Comparison of ENCODE assay signal across 7 mouse cellular contexts in the genomic region with DNA sequence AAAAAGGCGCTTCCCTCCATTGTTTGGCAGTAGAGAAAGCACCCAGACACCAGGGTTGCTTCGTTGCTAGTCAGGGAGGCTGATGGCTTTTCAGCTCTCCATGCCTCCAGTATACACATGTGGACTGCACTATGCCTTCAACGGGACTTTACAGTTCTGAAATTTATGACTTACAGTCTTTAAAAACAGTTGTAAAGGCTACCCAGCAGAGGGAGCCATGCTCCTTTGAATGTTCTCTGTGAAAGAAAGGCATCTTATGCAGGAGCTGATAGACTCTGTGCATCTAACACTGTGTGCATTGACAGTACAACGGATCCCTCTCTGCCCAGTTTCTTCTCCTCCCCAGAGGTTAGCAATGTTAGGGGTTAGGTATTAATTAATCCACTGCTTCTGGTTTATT. TPM values are rescaled to one million over a fixed set of nuclear protein-coding genes. Genes with fewer than 3 reads are reported as not detected.
DNase-seq lines count a peak whose midpoint lies in the region; ATAC-seq and TF ChIP-seq lines count a peak whose summit lies in the region.

No protein-coding gene starts in this region.

- no peak overlapping the region for H3K27ac ChIP-seq in hindbrain, embryonic 11.5 days (ENCODE audit: low read depth, low read length)
- H3K27ac ChIP-seq in liver, adult 2 months (replicated peaks; ENCODE audit: insufficient read depth, low read depth, low read length), result no peak overlapping the region

- H3K9me3 ChIP-seq in hindbrain, embryonic 11.5 days (ENCODE audit: control insufficient read depth, low read length), result no peaks in the 10 kb centered on the region

- H3K4me2 ChIP-seq in hindbrain, embryonic 11.5 days (replicated peaks; ENCODE audit: low read depth, low read length), result no peak overlapping the region

- H3K4me1 ChIP-seq in hindbrain, embryonic 11.5 days (replicated peaks; ENCODE audit: control insufficient read depth, insufficient read depth, low read length), result no peaks in the 10 kb centered on the region
- H3K4me1 ChIP-seq in liver, adult 2 months (ENCODE audit: control insufficient read depth, insufficient read depth, low read length), result peaks cover 4% of the 10 kb centered on the region; the same call in 1 of the 2 replicates

- ATAC-seq in hindbrain, embryonic 11.5 days (ENCODE audit: low FRiP score), result no peak
- peak; percentile 30; the same call in 1 of the 2 replicates for ATAC-seq in neutrophil, adult 5-6 weeks (ENCODE audit: extremely low read depth, insufficient number of reproducible peaks, low FRiP score, poor library complexity, severe bottlenecking)

- H3K4me3 ChIP-seq in hindbrain, embryonic 11.5 days (ENCODE audit: low read depth, low read length), result no peak overlapping the region
- no peak overlapping the region for H3K4me3 ChIP-seq in liver, adult 2 months (ENCODE audit: insufficient read depth, low read depth, low read length)

- DNase-seq in layer of hippocampus, adult 18-20 months (ENCODE audit: low spot score in 2 of 2), result peak; percentile 28 to 41
- DNase-seq in layer of hippocampus, adult 9-10 months (ENCODE audit: low spot score), result no peak
- peak; percentile 80 for DNase-seq in MN1 (ENCODE audit: low spot score)
- peak; percentile 16 to 30 for DNase-seq in cerebellum, postnatal 36 days
- peak; percentile 66 for DNase-seq in hindbrain, embryonic 11.5 days (ENCODE audit: low spot score)
- DNase-seq in liver, adult 2 months (ENCODE audit: extremely low read depth, low read depth, low spot score), result peak; percentile 55

- no peaks in the 10 kb centered on the region for H3K79me2 ChIP-seq in liver, adult 2 months (ENCODE audit: control insufficient read depth, insufficient read depth, low read length)

- no peaks in the 10 kb centered on the region for H3K27me3 ChIP-seq in hindbrain, embryonic 11.5 days (ENCODE audit: control insufficient read depth, insufficient read depth, low read length)
- no peaks in the 10 kb centered on the region for H3K27me3 ChIP-seq in liver, adult 2 months (ENCODE audit: control insufficient read depth, insufficient read depth, low read length)

- 67% methylated on average over 4 of the region's 4 CpGs for WGBS in hindbrain, embryonic 11.5 days
- WGBS in liver, adult 2 months, result 50% methylated on average over 4 of the region's 4 CpGs

- no peak overlapping the region for H3K9ac ChIP-seq in hindbrain, embryonic 11.5 days (ENCODE audit: low read depth, low read length)
- no peak overlapping the region for H3K9ac ChIP-seq in liver, adult 2 months (ENCODE audit: low read depth, low read length)

- no peak for TF ChIP-seq POLR2A in liver, adult 2 months (IDR thresholded peaks at IDR 0.05; ENCODE audit: extremely low read depth, insufficient read depth, low read length)

- no peaks in the 10 kb centered on the region for H3K36me3 ChIP-seq in hindbrain, embryonic 11.5 days (ENCODE audit: control insufficient read depth, insufficient read depth, low read length)
- H3K36me3 ChIP-seq in liver, adult 2 months (ENCODE audit: control insufficient read depth, insufficient read depth, low read length), result no peaks in the 10 kb centered on the region

- peak; percentile 25; the same call in 1 of the 2 replicates for TF ChIP-seq CTCF in liver, adult 2 months (IDR thresholded peaks at IDR 0.05; ENCODE audit: low read depth, low read length)

RNA-seq across cellular contexts. Expression of gene Depdc1b, which starts 30.9 kb away (rescaled TPM):
- under 1 TPM; 0.32 to 0.58 TPM for total RNA-seq in layer of hippocampus, adult 18-20 months (2021)
- 14.0 and 17.0 TPM in 2 replicates for polyA plus RNA-seq in hindbrain, embryonic 11.5 days (2014; fragmentation: Nextera tagmentation; extraction: Ambion mirVana)
- 0.28 and 0.40 TPM in 2 replicates for total RNA-seq in liver, adult 2 months (2014; rRNA removed)
- 0.14 TPM in 1 of 2 replicates, not detected in the other for polyA plus RNA-seq in liver, adult 2 months (2012; rRNA removed)
- total RNA-seq in neutrophil, adult 5-6 weeks (2017), result 7.1 and 8.3 TPM in 2 replicates
